Mouse (Mus musculus): ENCODE measurements at regions not wholly inside any gene's neighbourhood (a gene's known extent, or its start where the extent isn't known, plus 50 kb on each side); places are given as distances from the start of the nearest gene placed in this dataset.

- TF ChIP-seq ZNF384 (IDR thresholded peaks at IDR 0.05; ENCODE audit: low read depth, low read length) (no peak), HCFC1 (IDR thresholded peaks at IDR 0.05; ENCODE audit: borderline replicate concordance, insufficient read depth, low read length) (no peak), CHD2 (IDR thresholded peaks at IDR 0.05; ENCODE audit: low read depth, low read length) (no peak)
Observed at GRCm38 (mm10) chr11:117567961-117568605, 83.9 kb downstream of the Gm11733 start.

Data from ES-E14 (cell line).